Mouse (Mus musculus): ENCODE measurements at regions not wholly inside any gene's neighbourhood (a gene's known extent, or its start where the extent isn't known, plus 50 kb on each side); places are given as distances from the start of the nearest gene placed in this dataset.

DNA sequence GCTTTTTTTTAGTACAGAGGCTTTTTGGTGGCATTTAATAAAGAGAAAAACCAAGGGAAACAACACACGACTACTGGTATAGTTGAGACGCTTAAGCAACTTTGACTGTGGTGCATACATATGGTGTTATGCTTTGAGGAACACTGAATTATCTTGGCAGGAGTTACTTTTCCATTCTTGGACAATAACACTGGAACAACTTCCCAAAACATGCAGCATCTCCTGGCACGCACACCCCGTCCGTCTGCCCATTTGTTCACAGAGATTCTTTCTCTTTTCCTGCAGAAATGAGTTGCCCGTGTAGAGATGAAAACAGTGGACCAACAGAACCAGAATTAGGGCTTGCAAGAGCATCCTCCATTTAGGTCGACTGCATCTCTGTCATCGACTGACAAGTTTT, 544.7 kb downstream of the Arl4a start:
- intact Hi-C loops (cut with DNase I), result loop anchor here (2.0 to 10.0 kb wide), 3 partner anchors 420 to 1718 kb away; no protein-coding TSS in a partner anchor
- no peak for TF ChIP-seq CTCF (IDR thresholded peaks at IDR 0.05)
- peak in 1 of 2 experiments; percentile 29 for DNase-seq (ENCODE audit: extremely low spot score in 1 of 2, low spot score in 2 of 2)

DNA sequence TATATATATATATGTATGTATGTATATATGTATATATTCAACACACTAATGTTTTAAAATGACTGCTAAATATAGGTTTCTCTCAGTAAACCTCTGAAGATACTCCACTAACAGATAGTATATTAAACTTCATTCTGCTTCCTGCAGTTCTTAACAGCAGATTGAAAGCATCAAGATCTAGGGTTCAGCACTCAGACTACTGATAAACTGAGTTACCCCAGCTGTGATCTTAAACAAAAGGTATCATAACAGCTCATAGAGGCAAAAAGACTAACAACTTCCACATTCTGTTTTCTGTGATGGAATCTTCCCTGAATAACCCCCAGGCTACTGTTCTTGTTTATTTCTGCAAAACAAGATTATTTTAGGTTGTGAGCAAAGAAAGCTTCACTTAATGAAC, 564.8 kb downstream of the Arl4a start:
- intact Hi-C loops (cut with DNase I), result no loop called here
- TF ChIP-seq CTCF (IDR thresholded peaks at IDR 0.05), result no peak
- DNase-seq (ENCODE audit: extremely low spot score in 1 of 2, low spot score in 2 of 2), result no peak
- no peak overlapping the region for H3K4me3 ChIP-seq
- no peak overlapping the region for H3K27ac ChIP-seq

More for the DNA sequence above, 544.7 kb downstream of the Arl4a start:
- H3K4me3 ChIP-seq, result no peak overlapping the region
- H3K27ac ChIP-seq, result no peak overlapping the region

All from left cerebral cortex, adult 2 months (tissue).